8 mouse cellular contexts compared by ENCODE assay signal in genomic region chr2:27730002-27730905, GRCm38 (mm10). TPM values are rescaled to one million over a fixed set of nuclear protein-coding genes. Genes with fewer than 3 reads are reported as not detected.
DNase-seq lines count a peak whose midpoint lies in the region; ATAC-seq and TF ChIP-seq lines count a peak whose summit lies in the region.

No protein-coding gene starts in this region.

- H3K27me3 ChIP-seq in intestine, postnatal 0 days (replicated peaks; ENCODE audit: control insufficient read depth, insufficient read depth, low read length): no peaks in the 10 kb centered on the region
- H3K27me3 ChIP-seq in forebrain, embryonic 13.5 days: peaks cover 4% of the 10 kb centered on the region; the same call in 1 of the 2 replicates

- 64% methylated on average over 13 of the region's 13 CpGs for WGBS in intestine, postnatal 0 days
- 71% methylated on average over 13 of the region's 13 CpGs for WGBS in forebrain, embryonic 13.5 days

- H3K4me2 ChIP-seq in intestine, postnatal 0 days (replicated peaks; ENCODE audit: low read depth): no peak overlapping the region
- H3K4me2 ChIP-seq in forebrain, embryonic 13.5 days: no peak overlapping the region

- no peak overlapping the region for H3K9ac ChIP-seq in intestine, postnatal 0 days (ENCODE audit: low read depth, low read length)
- H3K9ac ChIP-seq in forebrain, embryonic 13.5 days: no peak overlapping the region

- peak overlapping the region; percentile 20; the same call in 1 of the 2 replicates for H3K27ac ChIP-seq in gastrocnemius, adult 2 months
- no peak overlapping the region for H3K27ac ChIP-seq in intestine, postnatal 0 days (ENCODE audit: low read depth, low read length)
- no peak overlapping the region for H3K27ac ChIP-seq in forebrain, embryonic 13.5 days

- 0 out of 2 replicates have a peak, but pooled peaks have one; percentile 34 for ATAC-seq in intestine, postnatal 0 days
- peak; percentile 88 for ATAC-seq in megakaryocyte progenitor cell, adult 5-6 weeks (replicated peaks; ENCODE audit: poor library complexity)
- ATAC-seq in forebrain, embryonic 13.5 days: no peak

- peak; percentile 77 for TF ChIP-seq CTCF in gastrocnemius, adult 2 months (IDR thresholded peaks at IDR 0.05)
- TF ChIP-seq CTCF in intestine, postnatal 0 days (IDR thresholded peaks at IDR 0.05; ENCODE audit: low read depth): peak; percentile 74

- no peaks in the 10 kb centered on the region for H3K9me3 ChIP-seq in intestine, postnatal 0 days (ENCODE audit: control insufficient read depth)
- no peaks in the 10 kb centered on the region for H3K9me3 ChIP-seq in forebrain, embryonic 13.5 days (replicated peaks)

- H3K4me1 ChIP-seq in intestine, postnatal 0 days (replicated peaks; ENCODE audit: control insufficient read depth, insufficient read depth, low read length): peaks cover 4% of the 10 kb centered on the region; the same call in 1 of the 2 replicates
- peaks cover 27% of the 10 kb centered on the region for H3K4me1 ChIP-seq in forebrain, embryonic 13.5 days

- peak; percentile 66 for DNase-seq in gastrocnemius, adult 2 months
- no peak for DNase-seq in gastrocnemius, postnatal 36 days
- peak; percentile 10 to 38 for DNase-seq in CD8-positive naive resting alpha-beta T cell, adult 2 months (ENCODE audit: low read depth in 2 of 2, low spot score in 2 of 2)
- DNase-seq in cerebellum, adult 18-20 months: peak; percentile 59 to 65
- DNase-seq in left cerebral cortex, postnatal 4 days: no peak

- H3K36me3 ChIP-seq in intestine, postnatal 0 days (ENCODE audit: control insufficient read depth, insufficient read depth): 0 out of 2 replicates have a peak, but pooled peaks cover 3% of the 10 kb centered on the region
- no peaks in the 10 kb centered on the region for H3K36me3 ChIP-seq in forebrain, embryonic 13.5 days (ENCODE audit: poor library complexity, severe bottlenecking)

- intact Hi-C loops in gastrocnemius, adult 2 months (cut with DNase I): no loop called here
- intact Hi-C loops in gastrocnemius, postnatal 36 days (cut with DNase I): loop anchor here (5.0 kb wide), 1 partner anchor 43 kb away; no protein-coding TSS in a partner anchor
- intact Hi-C loops in left cerebral cortex, postnatal 4 days (cut with DNase I): no loop called here

- H3K4me3 ChIP-seq in gastrocnemius, adult 2 months: no peak overlapping the region
- no peak overlapping the region for H3K4me3 ChIP-seq in intestine, postnatal 0 days (ENCODE audit: low read depth, low read length)
- no peak overlapping the region for H3K4me3 ChIP-seq in forebrain, embryonic 13.5 days

RNA-seq across cellular contexts. Expression of gene Rxra, which starts 54.0 kb away (rescaled TPM):
- 100 to 1,000 TPM; 118 to 120 TPM for total RNA-seq in gastrocnemius, adult 2 months (2021)
- total RNA-seq in gastrocnemius, postnatal 36 days (2021): 100 to 1,000 TPM in 1 of 2 experiments, 10 to 100 TPM in 1; 95.6 to 103 TPM
- 9.0 and 10.2 TPM in 2 replicates for polyA plus RNA-seq in intestine, postnatal 0 days (2015; fragmentation: Nextera tagmentation; extraction: Ambion mirVana)
- total RNA-seq in megakaryocyte progenitor cell, adult 5-6 weeks (2015): 1.1 and 1.2 TPM in 2 replicates
- 1.9 and 2.5 TPM in 2 replicates for total RNA-seq in megakaryocyte progenitor cell, adult 5-6 weeks (2017)
- total RNA-seq in left cerebral cortex, postnatal 4 days (2021): 10 to 100 TPM in 1 of 2 experiments, 1 to 10 TPM in 1; 8.8 to 12.8 TPM
- polyA plus RNA-seq in forebrain, embryonic 13.5 days (2015; fragmentation: Nextera tagmentation; extraction: Ambion mirVana): 4.3 and 4.9 TPM in 2 replicates

Comparison
In these comparisons a context has a peak if more than half of its experiments do, and no peak if none do; other contexts are left out.
1. DNase-seq: peak in gastrocnemius, adult 2 months (single experiment), CD8-positive naive resting alpha-beta T cell, adult 2 months (2 of 2) and cerebellum, adult 18-20 months (2 of 2); none in gastrocnemius, postnatal 36 days (0 of 2) and left cerebral cortex, postnatal 4 days (single experiment).
2. RNA of gene Rxra, which starts 54.0 kb away (total RNA-seq): 118 to 120 TPM in gastrocnemius, adult 2 months and 95.6 to 103 TPM in gastrocnemius, postnatal 36 days; 8.8 to 12.8 TPM in left cerebral cortex, postnatal 4 days and 1.1 to 2.5 TPM in megakaryocyte progenitor cell, adult 5-6 weeks; every median in the first group is over 4 times any median in the second.